Mouse (Mus musculus) ovary, postnatal 14 days (tissue): ENCODE data around the gene Mgp.
"Not testable (repeated sequence)": the region's sequence is repeated elsewhere in the genome, so short reads cannot be mapped to it uniquely, and the experiment has no call there.

Source experiments
- DNase-seq: peaks from one replicate; pipeline ENCODE4 v3.0.0; 2022; ENCODE audit warnings: low spot score

Mgp gene

GRCm38 (mm10) chr6:136898222-136898621, 22.6 kb upstream of the Mgp start:
- no peak for DNase-seq

GRCm38 (mm10) chr6:136897789-136898188, 22.2 kb upstream of the Mgp start:
- DNase-seq = no peak

DNA sequence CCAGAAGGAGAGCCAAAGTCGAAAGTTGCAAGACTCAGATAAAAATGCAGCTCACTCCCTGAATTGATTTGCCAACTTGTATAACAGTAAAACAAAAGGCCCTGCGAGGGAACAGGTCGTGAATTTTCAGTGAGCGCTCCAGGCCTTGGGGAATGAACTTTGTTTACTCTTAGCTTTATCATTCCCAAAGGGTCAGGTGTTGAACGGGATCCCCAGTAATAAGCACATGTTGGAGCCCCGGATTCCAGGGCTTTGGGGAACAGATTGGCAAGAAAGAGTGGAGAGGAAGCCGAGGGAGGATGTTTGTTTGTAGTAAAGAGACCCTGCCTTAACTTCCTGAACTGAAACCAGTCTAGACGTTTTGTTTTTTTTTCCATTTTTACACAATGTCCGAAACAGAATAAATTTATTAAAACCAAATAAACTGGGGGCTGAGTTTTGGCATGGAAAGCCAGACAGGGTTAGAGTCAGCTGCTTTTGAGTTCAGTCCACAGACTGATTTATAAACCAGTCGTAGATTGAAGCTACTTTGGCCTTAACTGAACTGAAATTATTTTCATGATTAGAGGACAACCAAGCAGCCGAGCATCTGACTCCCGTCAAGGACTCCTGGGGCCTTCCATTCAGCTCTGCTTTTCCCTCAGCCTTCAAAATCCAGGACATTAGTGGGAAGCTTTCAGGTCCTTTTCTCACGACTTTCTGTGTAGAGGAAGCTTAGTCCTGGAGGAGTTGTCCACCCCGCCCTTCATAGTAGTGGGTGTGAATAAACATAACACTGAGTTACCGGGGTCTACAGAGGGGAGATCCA, 19.1 kb upstream of the Mgp start:
- no peak for DNase-seq

- no peak for DNase-seq
Observed at GRCm38 (mm10) chr6:136892002-136892401, 16.4 kb upstream of the Mgp start.

GRCm38 (mm10) chr6:136889554-136889953, 13.9 kb upstream of the Mgp start:
- DNase-seq = no peak

DNA sequence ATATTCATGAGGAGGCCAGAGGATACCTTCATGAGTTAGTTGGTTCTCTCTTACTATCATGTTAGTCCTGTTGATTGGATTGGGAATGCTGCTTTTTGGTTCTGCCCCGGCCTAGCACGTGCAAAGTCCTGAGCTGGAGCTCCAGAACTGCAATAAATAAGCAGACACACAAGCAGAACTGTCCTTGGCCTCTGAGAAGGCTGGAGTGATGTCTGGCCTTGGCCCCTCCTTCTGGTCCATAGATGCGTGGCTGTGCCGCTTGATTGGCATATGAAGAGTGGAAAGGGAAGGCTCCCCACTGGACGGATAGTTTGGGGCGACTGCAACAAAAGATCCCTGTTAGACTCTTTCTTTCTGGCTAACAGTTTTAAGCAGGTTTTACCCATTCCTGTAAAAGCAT, 13.4 kb upstream of the Mgp start:
- no peak for DNase-seq

DNA sequence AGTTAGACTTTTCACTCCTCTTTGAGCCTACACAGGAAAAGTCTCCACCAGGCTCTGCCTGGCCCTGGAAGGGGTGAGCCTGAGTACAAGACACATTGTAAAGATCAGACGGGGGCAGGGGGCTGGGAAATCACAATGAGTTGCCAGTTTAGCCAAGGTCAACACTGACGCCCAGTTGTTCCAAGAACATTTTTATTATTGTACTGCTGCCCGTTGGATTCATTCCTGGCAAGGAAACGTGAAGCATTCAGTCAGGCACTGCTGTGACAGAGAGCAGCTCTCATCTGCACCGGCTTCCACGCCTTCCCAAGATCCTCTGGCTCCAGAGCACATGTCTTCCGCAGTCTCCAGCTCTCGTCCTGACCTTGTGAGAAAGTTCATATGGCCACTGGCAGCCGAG, 12.2 kb upstream of the Mgp start:
- peak; percentile 26 for DNase-seq

DNA sequence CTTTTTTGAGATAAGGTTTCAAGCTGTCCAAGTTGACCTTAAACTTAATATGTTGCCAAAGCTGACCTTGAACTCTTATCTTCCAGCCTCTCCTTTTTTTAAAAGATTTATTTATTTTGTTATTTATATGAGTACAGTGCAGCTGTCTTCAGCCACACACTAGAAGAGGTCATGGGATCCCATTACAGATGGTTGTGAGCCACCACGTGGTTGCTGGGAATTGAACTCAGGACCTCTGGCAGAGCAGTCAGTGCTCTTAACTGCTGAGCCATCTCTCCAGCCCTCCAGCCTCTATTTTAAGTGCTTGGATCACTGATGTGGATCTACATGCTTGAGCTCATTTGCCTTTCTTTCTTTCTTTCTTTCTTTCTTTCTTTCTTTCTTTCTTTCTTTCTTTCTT, 9.1 kb upstream of the Mgp start:
- DNase-seq = not testable (repeated sequence)

DNA sequence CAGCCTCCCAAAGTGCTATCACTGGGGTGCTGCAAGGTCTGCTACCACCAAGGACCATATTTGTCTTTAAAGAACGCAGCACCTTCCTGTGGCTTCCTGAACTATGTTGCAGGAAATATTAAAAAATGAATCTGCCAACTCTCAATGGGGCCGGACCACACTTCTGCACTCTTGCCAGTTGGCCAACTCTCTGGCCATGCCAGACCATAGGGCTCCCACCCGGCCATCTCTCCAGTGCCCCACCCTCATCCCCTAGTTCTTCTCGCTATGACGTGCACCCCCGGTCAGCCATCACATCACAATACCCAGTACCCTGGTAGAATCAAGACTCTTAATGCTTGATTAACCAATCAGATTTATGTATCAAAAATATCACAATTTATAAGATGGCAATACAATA, 8.3 kb upstream of the Mgp start:
- DNase-seq = no peak

- DNase-seq = no peak
Observed at GRCm38 (mm10) chr6:136883431-136883915, 7.8 kb upstream of the Mgp start.

GRCm38 (mm10) chr6:136881678-136882077, 6.1 kb upstream of the Mgp start:
- DNase-seq = no peak

DNA sequence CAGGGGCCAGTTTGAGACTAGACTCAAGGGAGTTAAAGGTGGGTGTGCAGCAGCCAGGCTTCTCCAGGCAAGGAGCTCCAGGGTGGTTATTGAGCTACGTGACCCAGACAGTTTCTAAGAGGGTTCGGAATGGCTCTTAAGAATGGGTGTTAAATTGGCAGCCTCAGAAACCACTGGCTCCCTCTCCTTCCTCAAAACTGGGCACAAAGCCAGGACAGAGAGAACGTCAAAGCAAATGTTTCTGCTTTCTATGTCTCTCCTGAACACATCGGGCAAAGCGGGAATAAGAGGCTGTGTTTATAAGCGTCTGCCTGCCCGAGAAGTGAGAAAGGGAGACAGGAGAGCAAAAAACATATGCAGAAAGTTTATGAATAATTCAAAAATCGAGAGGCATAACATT, 1.0 kb downstream of the Mgp start:
- DNase-seq = no peak

DNA sequence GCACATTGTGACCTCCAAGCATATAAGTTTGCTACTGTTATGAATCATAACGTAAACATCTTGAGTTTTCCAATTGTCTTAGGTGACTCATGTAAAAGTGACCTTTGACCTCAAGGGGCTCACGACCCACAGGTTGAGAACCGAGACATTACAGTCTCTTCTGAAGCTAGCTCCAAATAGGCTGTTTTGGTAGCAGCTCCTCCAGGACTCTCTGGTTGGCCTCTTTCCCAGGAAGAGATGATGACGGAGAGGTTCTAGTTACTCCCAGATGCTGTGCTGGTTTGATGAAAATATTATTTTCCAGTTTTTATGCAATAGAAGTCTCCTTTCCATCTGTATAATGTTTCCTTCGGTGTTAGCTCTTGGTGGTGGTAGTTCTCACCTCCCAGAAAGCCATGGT, 6.7 kb downstream of the Mgp start:
- DNase-seq = no peak

- no peak for DNase-seq
Observed at GRCm38 (mm10) chr6:136866150-136866549, 9.5 kb downstream of the Mgp start.

GRCm38 (mm10) chr6:136865360-136865759, 10.3 kb downstream of the Mgp start:
- no peak for DNase-seq

- DNase-seq = no peak
Observed at GRCm38 (mm10) chr6:136861020-136861419, 14.6 kb downstream of the Mgp start.

DNA sequence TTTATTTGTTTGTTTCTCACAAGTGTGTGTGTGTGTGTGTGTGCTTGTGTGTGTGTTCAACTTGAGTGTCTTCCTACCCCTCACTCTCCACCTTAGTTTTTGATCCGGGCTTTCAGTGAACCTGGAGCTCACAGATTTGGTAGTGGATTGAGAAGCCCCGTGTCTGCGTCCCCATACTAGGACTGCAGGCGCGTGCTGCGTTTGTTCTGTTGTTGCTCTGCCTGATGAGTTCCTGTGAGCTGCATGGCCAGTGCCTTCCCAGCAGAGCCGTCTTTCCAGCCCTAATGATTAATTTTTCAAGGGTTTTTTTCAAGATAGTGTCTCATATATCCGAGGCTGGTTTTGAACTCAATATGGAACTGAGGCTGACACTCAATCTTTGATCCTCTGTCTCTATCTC, 17.2 kb downstream of the Mgp start:
- no peak for DNase-seq

DNA sequence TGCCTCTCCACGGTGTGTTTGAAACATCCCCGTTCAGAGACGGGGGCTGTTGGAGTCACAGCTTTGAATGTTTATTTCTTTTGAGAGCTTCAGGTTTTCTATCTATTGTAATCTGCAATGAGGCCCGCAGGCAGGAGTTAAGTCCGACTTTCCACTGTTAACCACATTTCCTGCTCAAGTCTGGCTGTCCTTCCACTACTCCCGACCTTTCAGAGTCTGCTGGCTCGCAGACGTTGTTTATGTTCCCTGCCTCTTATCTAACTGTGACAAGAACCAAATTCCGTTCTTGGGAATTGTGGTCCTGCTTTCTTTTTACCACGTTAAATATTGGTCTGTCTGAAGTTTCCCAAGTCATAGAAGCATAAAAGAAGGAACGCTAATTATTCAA, 17.8 kb downstream of the Mgp start:
- DNase-seq = no peak

DNA sequence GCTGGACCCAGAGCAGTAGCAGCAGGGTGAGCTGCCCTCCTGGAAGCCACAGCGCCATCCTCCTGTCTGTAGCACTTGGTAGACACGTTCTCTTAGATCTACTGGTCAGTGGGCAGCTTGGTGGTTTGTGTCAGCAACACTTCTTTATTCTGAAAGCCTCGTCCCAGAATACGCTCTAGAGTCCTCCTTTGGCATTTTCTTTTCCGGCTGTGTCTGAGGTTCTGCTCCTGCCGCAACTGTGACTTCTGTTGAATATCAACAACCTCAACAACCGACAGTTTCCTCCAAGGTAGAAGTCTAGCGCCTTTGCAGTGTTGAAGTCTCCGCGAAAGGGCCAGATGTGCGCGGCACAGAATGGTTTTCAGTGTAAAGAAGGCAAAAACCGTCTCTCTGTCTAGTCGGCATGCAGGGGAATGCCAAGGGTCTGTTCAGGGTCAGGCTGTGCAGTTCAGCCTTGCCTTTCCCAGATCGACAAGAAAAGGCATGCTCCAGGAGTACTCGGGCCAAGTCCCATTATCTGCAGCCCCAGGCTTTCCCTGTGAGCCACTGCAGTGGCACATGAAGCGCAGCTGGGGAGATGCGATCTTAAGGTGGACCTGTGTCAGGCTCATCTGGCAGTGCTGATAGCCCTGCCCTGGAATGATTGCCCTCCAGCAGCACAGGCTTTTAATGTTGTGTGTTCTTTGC, 18.3 kb downstream of the Mgp start, which contains the start of gene Art4:
Art4 (minus strand) TSS at position 548 of the 687 bp plus-strand sequence.
- no peak for DNase-seq

DNA sequence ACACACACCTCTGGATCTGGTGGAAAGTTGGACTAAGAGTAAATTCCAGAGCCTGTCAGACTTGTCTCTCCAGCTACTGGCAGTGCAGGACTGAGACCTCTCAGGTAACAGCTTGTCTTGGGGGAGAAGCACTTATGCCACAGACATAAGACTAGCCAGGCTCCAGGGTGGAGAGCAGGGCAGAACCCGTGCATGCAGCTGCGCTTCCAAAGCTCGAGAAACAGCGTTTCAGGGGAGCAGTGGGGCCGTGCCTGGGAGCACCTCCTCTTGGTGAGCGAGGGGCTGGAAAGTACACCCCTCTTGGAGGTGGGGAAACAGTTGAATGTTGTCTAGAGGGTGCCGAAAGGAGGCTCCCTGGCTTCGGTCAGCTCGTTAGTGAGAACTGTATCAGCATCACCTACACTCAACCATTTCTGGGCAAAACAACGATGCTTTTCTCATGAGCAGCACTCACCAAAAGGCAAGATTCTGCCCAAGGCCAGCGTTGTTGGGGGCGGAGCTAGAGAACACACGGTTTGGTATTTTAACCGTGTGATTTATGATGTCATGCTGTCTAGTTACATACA, 19.5 kb downstream of the Mgp start:
- DNase-seq = no peak

DNA sequence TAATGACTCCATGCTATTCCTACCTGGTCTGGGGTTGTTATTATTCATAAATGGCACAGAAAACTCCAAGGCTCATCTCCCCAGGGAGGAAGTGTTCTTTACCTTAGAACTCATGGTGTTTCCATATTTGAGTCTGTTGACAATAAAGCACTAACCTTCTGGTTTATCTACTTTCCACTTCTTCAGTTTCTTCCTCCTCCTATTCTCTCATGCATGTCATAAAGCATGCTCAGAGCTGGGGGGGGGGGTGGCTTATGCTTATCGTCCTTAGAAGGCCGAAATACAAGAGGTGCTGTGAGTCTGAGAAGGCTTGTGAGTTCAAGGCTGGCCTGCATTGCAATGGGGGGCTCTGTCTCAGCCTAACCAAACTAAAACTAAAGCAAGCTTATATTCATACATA, 20.4 kb downstream of the Mgp start:
- DNase-seq = no peak

GRCm38 (mm10) chr6:136854361-136854781, 21.3 kb downstream of the Mgp start:
- no peak for DNase-seq

DNA sequence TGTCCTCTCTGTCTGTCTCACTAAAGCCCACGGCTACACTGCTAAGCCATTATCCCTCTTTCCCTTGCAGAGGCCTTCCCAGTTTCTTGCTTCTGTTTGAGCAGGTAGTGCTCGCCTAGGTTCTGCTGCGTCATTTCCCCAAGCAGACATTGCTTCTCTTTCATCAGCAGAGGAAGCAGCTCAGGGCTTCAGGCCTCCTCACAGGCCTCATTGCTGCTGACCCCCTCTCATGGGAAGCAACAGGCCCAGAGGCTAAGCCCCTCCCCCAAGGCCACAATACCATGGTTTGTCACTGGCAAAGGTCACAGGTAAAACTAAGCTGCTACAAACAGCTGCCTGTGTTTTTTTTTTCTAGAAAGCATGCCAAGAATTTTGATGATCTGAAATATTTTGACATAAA, 22.9 kb downstream of the Mgp start:
- DNase-seq = no peak
